ENCODE assay signal across 8 mouse cellular contexts in the genomic region with DNA sequence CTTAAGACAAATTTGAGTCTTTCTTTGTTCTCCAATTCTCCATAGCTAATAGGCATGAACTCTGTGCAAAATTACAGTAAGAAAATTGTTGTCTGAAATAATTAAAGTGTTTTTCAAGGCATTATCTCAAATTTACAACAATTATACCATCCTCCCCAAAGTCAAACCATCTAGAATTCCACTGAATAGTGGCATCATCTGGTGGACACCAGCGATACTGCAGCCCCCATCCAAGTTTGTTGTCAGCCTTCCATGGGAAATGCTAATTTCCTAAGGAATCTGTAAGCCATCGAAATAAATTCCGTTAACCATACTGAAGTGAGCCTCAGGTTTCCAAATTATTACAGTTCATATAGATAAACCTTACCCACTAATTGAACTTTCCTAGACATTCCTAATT.
DNase-seq lines count a peak whose midpoint lies in the region; ATAC-seq lines count a peak whose summit lies in the region.

No protein-coding gene starts in this region.

- ATAC-seq in CD4-positive, CD25-positive, alpha-beta regulatory T cell, adult 4 months: no peak

- peak; percentile 24 for DNase-seq in cerebellum, adult 9-10 months
- no peak for DNase-seq in cerebellum, adult 9-11 months
- peak; percentile 33 to 45 for DNase-seq in left cerebral cortex, adult 18-20 months (ENCODE audit: low spot score in 2 of 2)
- DNase-seq in left cerebral cortex, adult 8-10 months (ENCODE audit: low spot score in 2 of 2): no peak
- peak; percentile 76 to 78 for DNase-seq in cerebellum, postnatal 14 days
- peak; percentile 11 for DNase-seq in lung, postnatal 25 days (ENCODE audit: low spot score)
- no peak for DNase-seq in thymus, postnatal 36 days

Comparison
In these comparisons a context has a peak if more than half of its experiments do, and no peak if none do; other contexts are left out.
1. DNase-seq: peak in cerebellum, adult 9-10 months (single experiment), left cerebral cortex, adult 18-20 months (2 of 2), cerebellum, postnatal 14 days (2 of 2) and lung, postnatal 25 days (single experiment); none in cerebellum, adult 9-11 months (single experiment), left cerebral cortex, adult 8-10 months (0 of 2) and thymus, postnatal 36 days (0 of 2).